Comparison of ENCODE assay signal across 8 mouse cellular contexts in genomic region chr7:140078711-140079110, GRCm38 (mm10). TPM values are rescaled to one million over a fixed set of nuclear protein-coding genes. Genes with fewer than 3 reads are reported as not detected.
DNase-seq lines count a peak whose midpoint lies in the region; ATAC-seq and TF ChIP-seq lines count a peak whose summit lies in the region.

No protein-coding gene starts in this region.

- ATAC-seq in kidney, embryonic 15.5 days (replicated peaks; ENCODE audit: low FRiP score) = no peak
- ATAC-seq in G1E (ENCODE audit: extremely low read depth, insufficient number of reproducible peaks, low FRiP score, poor library complexity, severe bottlenecking) = peak; percentile 40
- peak; percentile 63 for ATAC-seq in granulocyte monocyte progenitor cell, adult 5-6 weeks (replicated peaks; ENCODE audit: poor library complexity, severe bottlenecking)

- H3K27me3 ChIP-seq in kidney, embryonic 15.5 days = peaks cover 57% of the 10 kb centered on the region
- H3K27me3 ChIP-seq in G1E (ENCODE audit: insufficient read depth, low read length) = peaks cover 29% of the 10 kb centered on the region

- peaks cover 21% of the 10 kb centered on the region for H3K4me1 ChIP-seq in kidney, embryonic 15.5 days
- H3K4me1 ChIP-seq in G1E (ENCODE audit: insufficient read depth, low read depth, low read length) = peaks cover 13% of the 10 kb centered on the region

- H3K4me3 ChIP-seq in kidney, embryonic 15.5 days (replicated peaks) = no peak overlapping the region
- H3K4me3 ChIP-seq in G1E (ENCODE audit: low read depth, low read length) = no peak overlapping the region

- H3K36me3 ChIP-seq in kidney, embryonic 15.5 days = no peaks in the 10 kb centered on the region
- no peaks in the 10 kb centered on the region for H3K36me3 ChIP-seq in G1E (replicated peaks)

- H3K9ac ChIP-seq in kidney, embryonic 15.5 days = no peak overlapping the region

- TF ChIP-seq CTCF in G1E (IDR thresholded peaks at IDR 0.05; ENCODE audit: low read depth, low read length) = peak; percentile 56

- peak; percentile 76 for DNase-seq in kidney, adult 18-20 months
- DNase-seq in G1E (ENCODE audit: low spot score) = peak; percentile 44
- peak; percentile 78 to 90 for DNase-seq in cerebellum, adult 18-20 months
- peak; percentile 56 to 67 for DNase-seq in left cerebral cortex, postnatal 36 days (ENCODE audit: low spot score in 2 of 2)
- DNase-seq in naive thymus-derived CD4-positive, alpha-beta T cell, adult 2 months (ENCODE audit: low read depth) = peak; percentile 80
- DNase-seq in thymus, postnatal 36 days = peak; percentile 47 to 51

- no peak overlapping the region for H3K4me2 ChIP-seq in kidney, embryonic 15.5 days

- H3K9me3 ChIP-seq in kidney, embryonic 15.5 days (replicated peaks) = no peaks in the 10 kb centered on the region
- no peaks in the 10 kb centered on the region for H3K9me3 ChIP-seq in G1E (replicated peaks)

- 4% methylated on average over 5 of the region's 5 CpGs for WGBS in kidney, embryonic 15.5 days

- intact Hi-C loops in left cerebral cortex, postnatal 36 days (cut with DNase I) = loop anchor here (2.0 kb wide), 2 partner anchors 62 to 750 kb away; no protein-coding TSS in a partner anchor

- no peak overlapping the region for H3K27ac ChIP-seq in kidney, embryonic 15.5 days

RNA-seq across cellular contexts. Expression of gene Caly, which starts 3.6 kb away (rescaled TPM):
- polyA plus RNA-seq in kidney, embryonic 15.5 days (2015; fragmentation: Nextera tagmentation; extraction: Ambion mirVana) = 1.4 and 2.1 TPM in 2 replicates
- total RNA-seq in G1E (2014; fragmentation: Nextera tagmentation) (not detected in 2 replicates), G1E (2017) (not detected in 2 replicates)
- not detected in 2 replicates for polyA plus RNA-seq in G1E (2012)
- 0.67 TPM in 1 of 2 replicates, not detected in the other for total RNA-seq in granulocyte monocyte progenitor cell, adult 5-6 weeks (2014; fragmentation: Nextera tagmentation)
- not detected in 2 replicates for total RNA-seq in granulocyte monocyte progenitor cell, adult 5-6 weeks (2017)
- total RNA-seq in left cerebral cortex, postnatal 36 days (2021) = 100 to 1,000 TPM; 191 TPM

RNA-seq across cellular contexts. Expression of gene Prap1, which starts 14.5 kb away (rescaled TPM):
- 0.28 TPM in 1 of 2 replicates, not detected in the other for polyA plus RNA-seq in kidney, embryonic 15.5 days (2015; fragmentation: Nextera tagmentation; extraction: Ambion mirVana)
- total RNA-seq in G1E (2014; fragmentation: Nextera tagmentation) (not detected in 2 replicates), G1E (2017) (not detected in 2 replicates)
- not detected in 2 replicates for polyA plus RNA-seq in G1E (2012)
- total RNA-seq in granulocyte monocyte progenitor cell, adult 5-6 weeks (2014; fragmentation: Nextera tagmentation) = not detected in 2 replicates
- total RNA-seq in granulocyte monocyte progenitor cell, adult 5-6 weeks (2017) = not detected in 2 replicates
- total RNA-seq in left cerebral cortex, postnatal 36 days (2021) = not detected

RNA-seq across cellular contexts. Expression of gene Fuom, which starts 23.5 kb away (rescaled TPM):
- polyA plus RNA-seq in kidney, embryonic 15.5 days (2015; fragmentation: Nextera tagmentation; extraction: Ambion mirVana) = 34.7 and 35.8 TPM in 2 replicates
- 6.7 TPM in 1 of 2 replicates, not detected in the other for total RNA-seq in G1E (2014; fragmentation: Nextera tagmentation)
- 16.0 and 17.4 TPM in 2 replicates for total RNA-seq in G1E (2017)
- polyA plus RNA-seq in G1E (2012) = 17.4 and 18.2 TPM in 2 replicates
- total RNA-seq in granulocyte monocyte progenitor cell, adult 5-6 weeks (2014; fragmentation: Nextera tagmentation) = 4.3 and 13.6 TPM in 2 replicates
- total RNA-seq in granulocyte monocyte progenitor cell, adult 5-6 weeks (2017) = 2.5 and 12.9 TPM in 2 replicates
- 10 to 100 TPM; 47.5 to 52.8 TPM for total RNA-seq in left cerebral cortex, postnatal 36 days (2021)

RNA-seq across cellular contexts. Expression of gene Msx3, which starts 29.8 kb away (rescaled TPM):
- polyA plus RNA-seq in kidney, embryonic 15.5 days (2015; fragmentation: Nextera tagmentation; extraction: Ambion mirVana) = not detected in 2 replicates
- total RNA-seq in G1E (2014; fragmentation: Nextera tagmentation) (not detected in 2 replicates), G1E (2017) (0.11 and 0.12 TPM in 2 replicates)
- not detected in 2 replicates for polyA plus RNA-seq in G1E (2012)
- not detected in 2 replicates for total RNA-seq in granulocyte monocyte progenitor cell, adult 5-6 weeks (2014; fragmentation: Nextera tagmentation)
- not detected in 2 replicates for total RNA-seq in granulocyte monocyte progenitor cell, adult 5-6 weeks (2017)
- total RNA-seq in left cerebral cortex, postnatal 36 days (2021) = under 1 TPM; 0.20 to 0.25 TPM

RNA-seq across cellular contexts. Expression of gene Paox, which starts 36.9 kb away (rescaled TPM):
- polyA plus RNA-seq in kidney, embryonic 15.5 days (2015; fragmentation: Nextera tagmentation; extraction: Ambion mirVana) = 18.0 and 23.3 TPM in 2 replicates
- total RNA-seq in G1E (2014; fragmentation: Nextera tagmentation) = 9.4 and 10.5 TPM in 2 replicates
- total RNA-seq in G1E (2017) = 11.4 and 11.7 TPM in 2 replicates
- 3.0 and 6.0 TPM in 2 replicates for polyA plus RNA-seq in G1E (2012)
- total RNA-seq in granulocyte monocyte progenitor cell, adult 5-6 weeks (2014; fragmentation: Nextera tagmentation) = 37.9 and 44.7 TPM in 2 replicates
- total RNA-seq in granulocyte monocyte progenitor cell, adult 5-6 weeks (2017) = 26.6 and 38.5 TPM in 2 replicates
- total RNA-seq in left cerebral cortex, postnatal 36 days (2021) = 1 to 10 TPM; 5.6 TPM

Comparison
In these comparisons a context has a peak if more than half of its experiments do, and no peak if none do; other contexts are left out.
1. RNA of gene Caly, which starts 3.6 kb away (total RNA-seq): 191 TPM in left cerebral cortex, postnatal 36 days; 0.67 TPM in granulocyte monocyte progenitor cell, adult 5-6 weeks and not detected in G1E; every median in the first group is over 100 times any median in the second.
2. Peak in every context shown above with its lines, with median percentiles within 50 percentile points of each other: DNase-seq.